Mouse (Mus musculus) lung, postnatal 36 days (tissue): ENCODE measurements at regions not wholly inside any gene's neighbourhood (a gene's known extent, or its start where the extent isn't known, plus 50 kb on each side); places are given as distances from the start of the nearest gene placed in this dataset.

Experiments used
- DNase-seq: peaks from one replicate; pipeline ENCODE4 v3.0.0; 2022; ENCODE audit warnings: mixed read lengths

DNA sequence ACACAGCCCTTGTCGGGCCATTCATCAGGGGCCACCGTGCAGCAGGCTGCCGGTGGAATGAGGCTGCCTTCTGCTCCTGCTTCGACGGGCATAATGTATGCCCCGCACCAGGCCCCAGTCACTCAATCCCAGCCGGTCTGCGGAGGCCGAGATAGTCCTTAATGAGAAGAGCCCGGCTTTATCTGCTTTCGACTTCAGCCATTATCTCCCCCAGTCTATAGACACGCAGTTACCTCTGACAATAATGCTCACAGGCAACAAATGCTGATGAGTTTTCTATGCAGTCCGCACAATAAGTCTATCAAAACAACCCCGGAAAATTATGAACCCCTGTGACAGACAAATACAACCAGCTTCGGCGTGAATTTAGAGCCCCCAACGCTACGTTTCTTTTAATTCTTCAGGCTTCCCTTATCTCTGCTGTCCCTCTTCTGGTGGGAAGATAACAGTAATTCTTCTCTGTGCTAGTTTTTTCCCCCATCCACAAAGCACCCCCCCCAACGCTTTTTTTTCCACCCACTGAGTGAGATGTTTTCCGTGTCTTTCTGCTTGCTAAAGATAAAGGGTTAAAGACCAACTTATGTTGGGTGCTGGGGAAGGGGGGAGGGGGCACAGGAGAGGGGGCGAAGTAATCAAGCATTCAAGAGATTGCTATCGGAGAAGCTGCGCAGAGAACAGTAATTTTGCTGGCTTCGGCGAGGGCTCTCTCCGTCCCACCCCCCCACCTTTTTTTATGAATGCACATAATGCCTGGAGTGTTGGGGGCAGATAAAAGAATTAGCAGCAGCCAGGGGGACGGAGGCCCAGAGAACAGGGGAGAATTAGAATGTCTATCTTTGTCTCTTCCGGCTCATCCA, 117.8 kb downstream of the Mrm1 start:
- DNase-seq, result no peak

DNA sequence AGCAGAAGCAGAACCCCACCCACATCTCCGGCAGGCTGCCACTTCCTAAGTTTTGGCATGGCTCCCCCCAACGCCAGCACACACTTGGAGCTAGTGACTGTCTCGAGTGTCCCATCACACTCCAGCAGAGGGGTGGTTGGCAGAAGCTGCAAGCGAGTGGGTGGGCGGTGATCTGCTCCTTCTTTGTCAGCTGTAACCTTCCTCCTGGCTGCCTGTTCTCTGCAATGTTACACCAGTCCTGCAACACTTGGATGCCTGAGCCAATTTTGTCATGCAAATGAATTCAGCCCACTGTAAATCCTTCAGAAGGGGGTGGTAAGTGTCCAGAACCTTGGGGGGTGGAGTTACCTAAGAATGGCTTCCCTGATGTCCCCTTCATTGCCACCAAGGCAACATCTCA, 121.8 kb downstream of the Mrm1 start:
- no peak for DNase-seq

DNA sequence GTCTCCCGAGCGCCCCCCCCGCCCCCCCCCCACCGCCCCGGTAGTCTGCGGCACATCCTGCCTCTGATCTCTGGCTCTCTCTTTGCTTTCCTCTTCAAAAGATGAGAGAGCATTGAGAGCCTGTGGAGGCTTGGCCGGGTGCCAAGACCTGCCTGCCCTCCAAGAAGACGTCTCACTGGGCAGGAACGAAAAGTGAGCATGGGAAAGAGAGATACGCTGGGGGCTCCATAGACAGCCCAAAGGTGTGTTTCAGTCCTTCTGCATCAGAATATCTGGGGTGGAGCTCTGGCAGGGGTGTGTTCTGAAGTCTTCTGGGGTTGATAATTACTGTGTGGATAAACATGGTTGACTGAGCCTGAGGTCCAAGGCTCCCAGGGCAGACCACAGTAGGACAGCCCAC, 126.7 kb downstream of the Mrm1 start:
- peak; percentile 2 for DNase-seq

DNA sequence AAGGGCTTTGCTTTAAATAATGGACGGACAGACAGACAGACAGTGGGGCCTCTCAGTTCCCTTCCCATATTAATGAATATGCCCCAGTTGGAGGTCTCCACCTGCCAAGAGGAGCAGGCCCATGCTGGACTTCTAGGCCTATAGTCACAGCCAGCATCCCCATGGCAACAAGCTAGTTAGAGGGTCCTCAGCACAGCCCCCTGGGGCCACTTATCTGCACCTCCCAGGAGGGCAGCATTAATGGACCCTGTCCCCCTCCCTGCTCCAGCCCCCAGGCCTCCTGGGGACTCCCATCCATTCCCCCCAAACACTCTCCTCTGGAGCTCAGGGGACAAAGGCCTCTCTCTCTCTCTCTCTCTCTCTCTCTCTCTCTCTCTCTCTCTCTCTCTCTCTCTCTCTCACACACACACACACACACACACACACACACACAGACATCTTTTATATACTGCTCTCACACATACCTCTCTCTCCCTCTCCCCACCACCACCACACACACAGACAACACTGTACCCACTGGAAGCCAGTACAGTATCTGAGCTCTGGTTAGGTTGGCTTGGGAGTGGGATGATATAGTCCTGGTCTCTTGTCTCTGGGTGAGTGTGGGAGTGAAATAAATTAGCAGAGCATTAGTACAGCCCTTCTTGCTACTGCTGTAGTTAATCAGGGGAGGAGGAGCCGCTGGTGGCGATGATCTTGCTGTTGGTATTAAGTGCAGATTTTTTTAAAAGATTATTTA, 127.7 kb downstream of the Mrm1 start:
- DNase-seq, result no peak

DNA sequence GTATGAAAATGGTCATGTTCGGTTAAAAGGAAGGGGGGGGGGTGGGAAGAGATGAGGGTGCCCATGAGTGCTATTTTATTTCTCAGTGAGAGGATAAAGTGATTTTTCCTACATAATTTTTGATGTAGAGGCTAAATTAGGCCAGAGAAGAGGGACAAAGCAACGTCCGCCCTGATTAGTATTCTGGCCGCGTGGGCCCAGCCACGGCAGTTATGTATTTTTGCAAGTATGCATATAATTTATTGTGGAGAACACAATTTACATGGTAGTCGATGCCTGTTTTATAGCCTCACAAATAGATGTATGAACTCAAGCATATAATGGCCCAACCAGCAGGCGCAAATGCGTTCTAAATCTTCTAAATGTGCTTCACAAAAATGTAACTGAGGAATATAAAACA, 132.8 kb downstream of the Mrm1 start:
- DNase-seq, result no peak

DNA sequence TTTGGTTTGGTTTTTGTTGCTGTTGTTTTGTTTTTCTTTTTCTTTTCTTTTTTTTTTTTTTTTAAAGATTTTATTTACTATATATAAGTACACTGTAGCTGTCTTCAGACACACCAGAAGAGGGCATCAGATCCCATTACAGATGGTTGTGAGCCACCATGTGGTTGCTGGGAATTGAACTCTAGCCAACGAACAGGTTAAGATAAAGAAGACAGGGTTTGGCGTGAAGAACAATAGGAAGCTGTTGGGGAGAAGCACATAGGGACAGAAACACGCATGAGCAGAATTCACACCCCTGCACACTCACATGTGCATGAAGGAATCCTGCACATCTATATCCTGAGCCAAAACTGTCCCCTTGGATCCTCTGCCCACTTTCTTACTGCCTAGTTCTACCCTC, 135.0 kb downstream of the Mrm1 start:
- DNase-seq, result no peak

DNA sequence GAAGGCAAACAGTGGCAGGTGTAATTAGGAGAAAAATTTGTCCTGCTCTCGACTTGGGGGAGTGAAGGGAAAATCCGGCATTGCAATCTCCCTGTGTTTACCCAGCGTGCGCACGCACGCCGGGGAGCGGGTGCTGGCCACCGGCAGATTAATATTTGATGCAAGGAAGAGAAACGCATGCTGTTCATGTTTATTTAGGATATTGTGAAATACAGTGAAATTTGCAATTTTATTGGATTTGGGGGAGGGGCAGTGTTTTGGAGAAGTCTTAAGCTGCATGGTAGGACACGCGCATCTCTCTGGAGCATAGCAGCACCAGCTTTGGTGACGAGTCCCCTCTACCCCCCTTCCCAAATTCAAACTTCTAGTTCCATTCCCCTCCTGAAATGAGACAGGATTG, 136.4 kb downstream of the Mrm1 start:
- DNase-seq, result no peak

DNA sequence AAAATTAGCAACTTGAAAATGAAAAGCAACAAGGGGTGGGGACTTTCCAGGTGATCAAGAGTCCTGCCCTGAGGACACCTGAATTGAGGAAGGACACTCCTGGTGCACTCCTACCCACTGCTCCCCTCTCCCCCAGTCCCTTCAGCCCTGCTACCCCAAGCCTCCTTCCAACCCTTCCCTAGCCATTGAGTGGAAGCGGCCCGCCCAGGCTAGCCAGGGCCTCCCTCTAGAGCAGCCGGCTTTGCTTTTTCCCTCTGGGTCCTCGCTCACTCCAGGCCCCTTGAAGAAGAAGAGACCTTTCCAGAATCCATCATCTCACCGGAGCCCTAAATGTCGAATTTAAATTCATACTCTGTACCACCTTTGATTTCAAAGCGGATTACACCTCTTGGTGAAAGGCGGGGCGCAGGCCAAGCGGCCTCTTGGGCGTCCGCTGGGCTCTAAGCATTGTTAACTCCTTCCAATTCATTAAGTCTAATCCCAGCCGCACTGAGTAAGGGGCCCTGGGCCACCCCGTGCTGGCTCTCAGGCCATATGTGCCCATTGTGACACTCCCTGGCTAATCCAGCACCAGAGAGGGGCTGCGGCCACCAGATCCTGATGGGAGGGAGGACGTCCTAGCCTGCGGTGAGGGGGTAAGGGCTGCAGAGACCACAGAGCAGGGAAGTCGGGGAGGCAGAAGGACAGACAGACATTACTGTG, 142.8 kb downstream of the Mrm1 start:
- DNase-seq, result no peak

DNA sequence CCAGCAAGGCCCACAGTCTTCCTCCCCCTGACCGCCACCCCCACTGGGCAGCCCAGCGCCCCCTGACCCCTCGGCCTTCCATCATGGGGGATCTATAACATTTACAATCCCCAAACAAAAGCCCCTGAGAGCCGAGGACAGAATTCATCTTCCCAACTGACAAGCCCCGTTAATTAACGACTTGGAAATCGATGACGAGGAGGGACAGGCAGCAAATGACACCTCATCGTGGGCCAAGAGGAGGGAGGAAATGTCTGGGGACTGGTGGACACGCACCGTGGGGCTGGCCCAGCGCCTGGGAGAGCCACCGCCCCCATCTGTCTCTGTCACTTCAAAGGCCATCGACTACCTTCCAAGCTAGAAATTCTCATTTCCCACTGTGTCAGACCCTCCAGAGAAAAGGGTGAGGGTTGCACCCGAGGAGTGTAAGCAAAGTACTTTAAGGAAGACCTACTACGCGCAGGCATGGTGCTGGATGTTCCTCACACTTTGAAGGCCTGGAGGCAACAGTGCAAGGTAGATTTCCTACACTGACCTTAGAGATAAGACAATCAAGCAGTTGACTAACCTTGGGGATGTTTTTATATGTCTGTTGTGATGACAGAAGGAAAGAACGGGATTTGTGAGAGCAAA, 146.4 kb downstream of the Mrm1 start:
- no peak for DNase-seq

DNA sequence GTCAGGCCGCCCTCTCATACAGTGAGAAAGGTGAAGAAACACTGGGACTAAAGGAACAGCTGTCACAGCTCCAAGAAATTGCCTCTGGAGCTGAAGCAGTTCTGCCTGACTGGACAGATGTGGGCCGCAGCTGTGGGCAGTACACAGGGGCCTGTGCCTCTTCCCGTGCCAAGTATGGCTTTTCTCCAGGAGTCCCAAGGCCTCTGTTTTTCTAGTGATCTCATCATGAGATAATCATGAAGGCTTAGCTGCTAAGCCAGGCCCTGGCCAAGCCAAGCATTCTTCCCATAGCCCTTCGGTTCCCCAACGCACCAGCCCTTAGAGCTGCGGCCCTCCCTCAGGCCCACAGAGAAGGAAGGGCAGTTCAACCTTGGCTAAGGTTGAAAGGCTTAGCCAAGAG, 146.2 kb upstream of the Lhx1 start:
- no peak for DNase-seq

DNA sequence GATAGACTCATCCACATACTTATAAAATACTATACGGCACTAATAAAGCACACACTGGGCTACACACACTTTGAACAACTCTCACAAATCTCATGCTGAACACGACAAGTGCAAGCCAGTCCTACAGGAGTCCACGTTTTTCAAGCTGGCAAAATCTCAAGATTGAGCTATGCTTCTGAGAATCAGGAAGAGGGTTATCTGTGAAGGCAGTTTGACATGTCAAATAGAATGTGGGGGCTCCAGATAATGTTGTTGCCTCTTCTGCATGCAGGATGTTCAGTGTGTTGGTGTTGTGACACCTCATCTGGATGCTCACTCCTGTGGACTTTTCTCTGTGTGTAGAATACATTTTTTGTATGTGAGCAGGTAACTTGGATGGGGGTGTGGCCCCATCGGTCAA, 142.4 kb upstream of the Lhx1 start:
- DNase-seq, result no peak

DNA sequence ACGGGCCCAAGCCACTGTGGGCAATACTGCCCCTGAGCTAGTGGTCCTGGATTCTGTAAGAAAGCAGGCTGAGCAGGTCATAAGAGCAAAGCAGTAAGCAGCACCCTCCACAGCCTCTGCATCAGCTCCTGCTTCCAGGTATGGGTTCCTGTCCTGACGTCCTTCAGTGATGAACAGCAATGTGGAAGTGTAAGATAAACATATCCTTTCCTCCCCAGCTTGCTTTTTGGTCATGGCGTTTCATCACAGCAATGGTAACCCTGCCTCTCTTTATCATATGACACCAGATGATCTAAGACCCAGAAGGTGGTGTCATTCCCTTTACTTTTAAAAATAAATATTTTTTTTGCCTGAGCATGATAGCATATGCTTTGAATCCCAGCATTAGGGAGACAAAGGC, 138.9 kb upstream of the Lhx1 start:
- DNase-seq, result no peak

DNA sequence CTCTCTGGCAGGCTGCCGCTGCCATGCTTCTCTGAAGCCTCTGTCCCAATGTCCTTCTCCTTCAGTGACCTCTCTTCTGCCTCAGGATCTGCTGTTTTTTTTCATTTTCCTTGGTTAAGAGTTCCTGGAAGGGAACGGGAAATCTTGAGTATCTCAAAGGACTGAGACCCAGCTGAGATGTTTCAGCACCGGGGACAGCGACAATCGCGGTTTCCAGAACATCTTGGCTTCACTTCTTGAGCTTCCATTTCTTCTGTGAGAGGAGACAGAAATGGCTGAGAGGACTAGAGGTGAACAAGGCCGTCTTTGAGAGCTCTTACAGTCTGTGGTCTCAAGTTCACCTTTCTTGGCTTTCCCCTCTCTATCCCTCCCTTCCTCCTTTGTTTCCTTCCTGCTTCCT, 136.6 kb upstream of the Lhx1 start:
- peak; percentile 29 for DNase-seq

DNA sequence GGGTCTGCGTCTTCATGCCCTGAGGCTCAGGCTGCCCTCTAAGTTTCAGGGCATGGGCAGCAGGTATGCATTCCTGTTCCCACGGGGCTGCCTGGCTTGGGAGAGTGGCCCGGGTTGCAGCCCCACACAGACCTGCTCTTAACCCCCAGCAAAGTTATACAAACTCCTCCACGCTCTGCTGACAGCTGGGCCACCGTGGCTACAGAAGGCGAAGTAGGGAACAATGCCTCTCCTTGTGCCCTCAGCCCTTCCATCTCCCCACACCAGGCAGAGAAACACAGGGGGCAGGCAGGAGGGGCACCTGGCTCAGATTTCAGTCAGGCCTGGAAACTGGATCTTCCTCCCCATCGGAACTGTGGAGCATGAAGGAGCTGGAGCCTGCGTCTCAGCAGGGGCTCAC, 135.5 kb upstream of the Lhx1 start:
- no peak for DNase-seq

DNA sequence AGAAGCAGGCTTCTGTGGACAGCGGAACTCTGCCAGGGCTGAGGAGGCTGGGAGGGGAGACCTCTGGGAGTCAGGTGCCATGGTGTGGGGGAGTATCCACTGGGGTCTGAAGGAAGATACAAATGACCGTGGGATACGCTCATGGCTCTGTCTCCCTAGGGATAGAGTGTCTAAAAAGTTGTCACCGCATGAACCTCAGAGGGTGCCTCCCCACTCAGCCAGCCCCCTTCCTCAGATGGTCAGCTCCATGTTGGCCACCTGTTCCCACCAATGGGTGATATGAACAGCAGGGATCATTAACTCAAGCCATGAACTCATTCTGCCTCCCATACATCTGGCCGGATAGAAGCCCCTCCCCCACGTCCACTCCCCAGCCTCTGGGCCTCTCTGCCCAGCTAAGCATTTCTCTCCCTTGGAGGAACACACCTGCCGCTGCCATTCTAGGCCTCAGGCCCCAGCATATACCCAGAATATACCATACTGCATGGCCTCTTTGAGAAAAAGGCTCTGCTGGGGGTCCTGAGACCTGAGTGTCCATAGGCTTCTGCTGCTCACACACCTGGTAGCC, 134.1 kb upstream of the Lhx1 start:
- no peak for DNase-seq

DNA sequence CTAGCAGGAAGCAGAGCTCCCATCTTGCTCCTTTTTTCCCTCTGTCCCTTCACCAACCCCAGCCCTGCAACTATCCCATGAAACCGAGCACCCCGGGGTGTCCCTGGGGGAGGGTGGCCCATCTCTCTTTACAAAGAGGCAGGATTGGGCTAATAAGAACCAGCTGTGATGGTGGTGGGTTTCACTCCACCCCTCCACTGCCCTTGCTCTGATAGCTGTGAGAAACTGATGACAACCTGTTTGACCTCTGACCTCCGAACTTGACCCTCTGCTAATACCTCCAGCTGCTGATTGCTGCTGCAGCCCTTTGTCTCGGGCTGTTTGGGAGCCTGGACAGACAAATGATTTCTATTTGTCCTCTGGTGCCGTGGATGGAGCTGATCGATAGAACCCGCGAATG, 128.1 kb upstream of the Lhx1 start:
- no peak for DNase-seq

DNA sequence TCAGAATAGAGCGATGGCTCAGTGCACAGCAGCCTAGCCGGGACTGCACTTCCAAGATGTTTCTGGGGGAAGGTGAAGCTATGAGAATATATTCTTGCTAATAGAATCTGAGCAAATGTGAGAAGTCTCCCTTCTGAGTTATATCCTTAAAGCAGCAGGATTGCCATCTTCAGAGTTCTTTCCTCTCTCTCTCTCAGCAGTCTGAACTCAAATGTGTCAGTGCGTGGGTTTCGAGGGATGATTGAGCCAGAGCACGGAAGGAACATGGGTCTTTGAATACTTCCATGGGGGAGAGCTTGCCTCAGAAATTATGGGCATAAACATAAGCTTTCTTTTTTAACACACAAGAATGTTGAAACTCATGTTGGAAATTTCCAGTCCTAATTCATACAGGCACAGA, 123.6 kb upstream of the Lhx1 start:
- no peak for DNase-seq

DNA sequence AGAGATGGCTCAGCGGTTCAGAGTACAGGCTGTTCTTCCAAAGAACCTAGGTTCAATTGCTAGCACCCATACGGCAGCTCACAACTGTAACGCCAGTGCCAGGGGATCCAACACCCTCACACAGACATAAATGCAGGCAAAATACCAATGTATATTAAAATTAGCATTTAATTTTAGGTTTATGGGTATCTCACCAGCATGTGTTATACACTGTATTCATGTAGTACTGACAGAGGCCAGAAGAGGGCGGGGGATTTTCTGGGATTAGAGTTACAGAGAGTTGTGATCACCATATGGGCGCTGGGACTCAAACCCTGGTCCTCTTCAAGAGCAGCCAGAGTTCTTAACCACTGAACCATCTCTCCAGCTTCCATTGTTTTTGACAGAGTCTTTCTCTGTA, 121.8 kb upstream of the Lhx1 start:
- DNase-seq, result no peak

DNA sequence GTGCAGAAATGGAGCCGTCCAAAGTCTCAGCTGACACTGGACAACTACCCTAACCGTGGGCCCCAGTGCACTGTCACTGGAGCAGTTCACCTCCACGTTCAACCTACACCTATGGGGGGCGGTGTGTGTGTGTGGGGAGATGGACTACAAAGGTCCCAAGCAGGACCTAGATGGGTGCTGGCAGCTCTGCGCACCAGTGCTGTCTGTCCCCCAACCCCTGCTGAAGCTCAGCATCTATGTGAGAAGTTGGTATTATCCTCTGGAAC, 117.7 kb upstream of the Lhx1 start:
- DNase-seq, result no peak

DNA sequence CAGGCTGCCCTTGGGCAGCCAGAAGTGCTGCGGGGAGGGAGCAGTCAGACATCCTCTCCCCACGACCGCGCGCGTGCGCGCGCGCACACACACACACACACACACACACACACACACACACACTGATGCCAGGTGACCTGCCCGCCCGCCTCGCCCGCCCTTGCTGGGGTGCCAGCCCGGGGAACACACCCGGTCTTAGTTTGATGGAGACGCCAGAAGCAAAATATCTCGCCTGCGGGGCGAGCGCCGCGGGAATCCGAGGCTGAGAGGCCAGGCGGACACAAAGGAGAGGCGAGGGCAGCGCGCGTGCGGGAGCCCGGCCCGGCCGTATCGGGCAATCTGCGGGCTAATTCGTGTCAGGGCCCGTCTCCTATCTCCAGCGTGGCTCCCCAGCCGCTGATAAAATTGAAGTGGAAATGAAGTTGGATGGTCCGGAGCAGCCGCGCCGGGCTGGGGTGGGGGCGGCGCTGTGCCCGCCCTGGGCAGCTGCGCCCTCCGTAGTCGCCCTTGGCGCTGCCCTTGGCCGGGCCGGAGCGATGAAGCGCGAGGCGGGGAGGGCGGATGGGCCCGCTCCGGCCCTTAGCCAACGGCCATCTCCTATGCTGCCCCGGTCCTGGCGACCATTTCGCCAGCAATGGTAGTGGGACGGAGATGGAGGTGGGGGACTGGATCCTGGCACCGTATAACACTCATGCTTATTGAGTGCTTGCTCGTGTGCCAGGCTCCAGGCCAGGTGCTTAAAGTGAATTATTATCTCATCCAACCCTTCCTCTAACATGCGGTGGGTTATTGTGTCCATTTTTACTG, 117.2 kb upstream of the Lhx1 start:
- no peak for DNase-seq

DNA sequence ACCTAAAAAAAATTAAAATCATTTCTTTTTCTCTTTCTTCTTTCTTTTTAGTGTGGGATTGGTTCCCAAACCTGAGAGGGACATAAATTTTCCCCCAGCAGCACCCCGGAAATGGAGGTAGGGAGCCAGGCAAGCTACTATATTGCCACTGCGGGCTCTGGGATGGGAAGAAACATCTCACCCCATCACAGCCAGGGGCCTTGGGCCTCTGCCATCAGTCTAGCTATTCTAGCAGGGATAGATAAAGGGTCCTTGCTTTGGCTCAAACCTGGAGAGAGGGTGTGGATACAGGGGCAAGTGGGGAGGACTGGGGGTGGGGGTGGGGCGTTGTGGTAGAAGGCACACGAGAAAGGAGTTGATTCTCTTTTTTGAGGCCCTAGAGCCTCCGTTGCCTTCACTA, 116.3 kb upstream of the Lhx1 start:
- no peak for DNase-seq

DNA sequence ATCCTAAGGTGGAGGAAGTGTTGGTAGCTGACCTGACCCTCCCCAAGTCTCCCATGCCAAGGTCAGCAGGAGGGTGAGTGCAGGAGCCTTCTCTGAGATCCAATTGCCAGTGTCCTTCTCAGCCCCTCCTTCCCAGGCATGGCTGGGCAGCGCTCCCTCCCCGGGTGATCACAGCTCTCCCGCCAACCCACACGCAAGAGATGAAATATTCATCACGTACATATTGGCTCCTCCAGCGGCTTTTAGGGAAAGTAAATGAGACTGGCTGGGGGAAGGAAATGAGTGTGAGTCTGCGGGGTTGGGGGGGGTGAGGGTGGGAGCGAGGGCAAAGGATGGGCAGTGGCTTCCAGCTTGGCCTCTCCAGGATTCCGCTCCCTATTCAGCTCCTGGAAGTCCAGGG, 113.0 kb upstream of the Lhx1 start:
- no peak for DNase-seq

DNA sequence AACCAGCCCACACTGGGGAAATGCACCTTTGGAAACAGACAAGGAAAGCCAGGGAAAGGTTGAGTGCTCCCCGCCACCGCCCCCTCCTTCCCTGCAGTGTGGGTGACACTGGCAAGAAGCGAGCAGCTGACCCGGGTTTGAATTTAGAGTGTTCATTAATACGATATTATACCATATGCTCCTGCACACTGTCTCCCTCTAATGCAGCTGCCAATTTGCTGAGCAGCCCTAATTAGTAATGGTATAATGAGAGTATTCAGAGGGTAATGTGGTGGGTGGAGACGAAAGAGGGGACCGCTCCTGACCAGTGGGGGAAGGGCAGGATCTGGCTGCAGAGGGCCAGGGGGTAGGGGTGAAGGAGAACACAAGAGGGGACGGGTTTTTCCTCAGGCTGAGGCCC, 111.9 kb upstream of the Lhx1 start:
- DNase-seq, result no peak
